ENCODE assay signal across 8 mouse cellular contexts in genomic region chr2:18586925-18587724, GRCm38 (mm10).
DNase-seq lines count a peak whose midpoint lies in the region; ATAC-seq lines count a peak whose summit lies in the region.

No protein-coding gene starts in this region.

- H3K9me3 ChIP-seq in hindbrain, embryonic 14.5 days (ENCODE audit: control insufficient read depth, low read length), result no peaks in the 10 kb centered on the region

- no peaks in the 10 kb centered on the region for H3K36me3 ChIP-seq in hindbrain, embryonic 14.5 days (replicated peaks; ENCODE audit: control insufficient read depth, insufficient read depth)

- H3K4me2 ChIP-seq in hindbrain, embryonic 14.5 days (replicated peaks), result peak overlapping the region; percentile 79

- H3K4me3 ChIP-seq in hindbrain, embryonic 14.5 days (replicated peaks; ENCODE audit: low read length), result peak overlapping the region; percentile 64

- peak; percentile 88 for ATAC-seq in hindbrain, embryonic 14.5 days (ENCODE audit: low FRiP score)

- peak overlapping the region; percentile 48 for H3K27ac ChIP-seq in hindbrain, embryonic 14.5 days

- H3K4me1 ChIP-seq in hindbrain, embryonic 14.5 days (replicated peaks; ENCODE audit: control insufficient read depth, insufficient read depth, low read length), result no peaks in the 10 kb centered on the region; the same call in 1 of the 2 replicates

- peak overlapping the region; percentile 60 for H3K9ac ChIP-seq in hindbrain, embryonic 14.5 days

- WGBS in hindbrain, embryonic 14.5 days, result 1% methylated on average over 31 of the region's 31 CpGs

- no peaks in the 10 kb centered on the region for H3K27me3 ChIP-seq in hindbrain, embryonic 14.5 days (ENCODE audit: control insufficient read depth, insufficient read depth, low read length)

- DNase-seq in ZHBTc4 (ENCODE audit: low read depth, low spot score), result peak; percentile 75
- DNase-seq in cerebellum, postnatal 36 days, result peak; percentile 82 to 92
- DNase-seq in frontal cortex, postnatal 36 days (ENCODE audit: low spot score in 2 of 2), result peak; percentile 96
- peak; percentile 98 for DNase-seq in hindbrain, embryonic 14.5 days (ENCODE audit: low spot score)
- DNase-seq in layer of hippocampus, postnatal 25 days (ENCODE audit: extremely low spot score in 1 of 2, low spot score in 1 of 2), result peak; percentile 98
- DNase-seq in lung, postnatal 14 days, result peak; percentile 86
- DNase-seq in retina, embryonic 14.5 days (ENCODE audit: low spot score), result peak; percentile 95
- peak; percentile 88 for DNase-seq in thymus, postnatal 4 days

Comparison
In these comparisons a context has a peak if more than half of its experiments do, and no peak if none do; other contexts are left out.
1. Peak in every context shown above with its lines: DNase-seq, ATAC-seq, H3K4me3 ChIP-seq and H3K27ac ChIP-seq.